Mouse (Mus musculus) adrenal gland, adult (tissue): ENCODE measurements at regions not wholly inside any gene's neighbourhood (a gene's known extent, or its start where the extent isn't known, plus 50 kb on each side); places are given as distances from the start of the nearest gene placed in this dataset.

Source experiments
- DNase-seq, 2 experiments: peaks; one replicate each; pipeline ENCODE4 v3.0.0; 2022 to 2023; ENCODE audit warnings: low spot score in 1 of 2; ENCODE audit not compliant: inconsistent age in 2 of 2

- peak in 1 of 2 experiments; percentile 26 for DNase-seq
Observed at GRCm38 (mm10) chr2:95891566-95891965, 426.4 kb upstream of the Lrrc4c start.

DNA sequence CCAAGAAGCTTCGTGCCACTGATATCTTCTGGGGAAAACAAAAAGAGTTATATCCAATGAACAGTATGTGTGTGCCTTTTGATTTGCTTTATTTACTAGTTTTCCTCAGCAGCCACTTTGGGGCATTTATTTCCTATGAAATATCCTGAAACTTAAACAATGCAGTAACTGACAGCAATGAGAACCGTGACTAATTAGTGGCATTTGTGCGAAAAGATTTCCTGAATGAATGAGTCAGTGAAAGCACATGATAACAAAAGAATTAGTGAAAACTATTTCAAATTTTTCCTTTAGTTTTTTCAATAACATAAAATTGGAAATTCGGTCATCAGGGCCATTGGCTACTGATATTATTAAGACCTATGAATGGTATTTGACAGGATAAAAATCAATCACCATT, 412.9 kb upstream of the Lrrc4c start:
- DNase-seq: no peak

DNA sequence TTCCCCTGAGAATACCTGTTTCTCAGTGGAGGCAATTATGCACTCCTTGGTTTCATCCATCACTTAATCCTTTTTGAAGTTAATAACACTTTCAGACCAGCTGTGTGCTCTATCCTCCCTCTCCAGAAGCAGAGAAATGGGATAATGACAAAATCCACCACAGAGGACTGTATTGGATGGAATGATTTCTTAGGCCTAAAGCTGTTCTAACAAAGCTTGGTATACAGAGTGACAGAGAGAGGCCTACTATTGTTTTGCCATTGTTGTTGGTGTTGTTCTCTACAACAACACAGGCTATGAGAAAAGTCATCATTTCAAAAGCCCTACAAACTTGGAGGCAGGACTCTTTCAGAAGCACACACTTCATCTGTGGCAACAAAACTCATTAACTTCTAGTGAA, 408.2 kb upstream of the Lrrc4c start:
- no peak for DNase-seq

DNA sequence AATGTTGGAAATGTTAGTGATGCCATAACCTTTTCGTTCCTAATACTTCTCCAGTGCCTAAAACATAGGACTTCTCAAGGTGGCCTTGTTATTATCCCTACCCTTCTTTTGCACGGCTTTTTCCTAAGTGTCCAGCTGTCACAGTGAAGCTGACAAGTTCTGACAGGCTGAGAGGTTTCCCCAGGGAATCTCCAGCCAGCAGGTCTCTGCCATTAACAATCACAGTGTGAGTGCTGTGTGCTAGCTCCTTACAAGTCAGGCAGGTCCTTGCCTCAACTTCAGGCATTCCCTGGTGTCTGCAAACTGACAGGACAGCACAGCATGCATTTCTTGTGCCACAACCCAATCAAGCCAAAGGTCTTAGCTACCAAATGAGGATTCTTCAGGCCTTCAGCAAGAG, 407.8 kb upstream of the Lrrc4c start:
- DNase-seq: no peak
